Mouse (Mus musculus) neural tube, embryonic 13.5 days (tissue): ENCODE data around the gene Hist2h3b. TPM values are rescaled to one million over a fixed set of nuclear protein-coding genes. Genes with fewer than 3 reads are reported as not detected.
A peak's percentile ranks its signal among the peaks of the same experiment; 100 is the strongest.
"Not testable (repeated sequence)": the region's sequence is repeated elsewhere in the genome, so short reads cannot be mapped to it uniquely, and the experiment has no call there.

Source experiments
- ATAC-seq: fragments of 200-750 bp; cut with Nextera tagmentation; 2 replicates; pipeline ENCODE4 v1.8.0; 2017; ENCODE audit warnings: low read depth, mild to moderate bottlenecking, moderate TSS enrichment, moderate library complexity
- H3K27ac ChIP-seq: fragments of 300-500 bp; sonication (generic); replicated peaks from 2 replicates; pipeline ENCODE4 v1.5.1; 2015; ENCODE audit warnings: moderate library complexity, mild to moderate bottlenecking, inconsistent platforms
- H3K27me3 ChIP-seq: fragments of 300-500 bp; sonication (generic); 2 replicates; pipeline ENCODE4 v1.6.1; 2015; ENCODE audit warnings: mild to moderate bottlenecking, inconsistent platforms
- H3K36me3 ChIP-seq: fragments of 300-500 bp; sonication (generic); 2 replicates; pipeline ENCODE4 v1.6.1; 2015; ENCODE audit warnings: mild to moderate bottlenecking, inconsistent platforms
- H3K4me1 ChIP-seq: fragments of 300-500 bp; sonication (generic); replicated peaks from 2 replicates; pipeline ENCODE4 v1.6.1; 2015; ENCODE audit warnings: inconsistent platforms
- H3K4me2 ChIP-seq: fragments of 300-500 bp; sonication (generic); 2 replicates; pipeline ENCODE4 v1.6.1; 2015; ENCODE audit warnings: inconsistent platforms, mild to moderate bottlenecking, moderate library complexity
- H3K4me3 ChIP-seq: fragments of 300-500 bp; sonication (generic); 2 replicates; pipeline ENCODE4 v1.5.1; 2015; ENCODE audit warnings: mild to moderate bottlenecking, inconsistent platforms
- H3K9ac ChIP-seq: fragments of 300-500 bp; sonication (generic); 2 replicates; pipeline ENCODE4 v1.6.1; 2015; ENCODE audit warnings: moderate library complexity, mild to moderate bottlenecking, inconsistent platforms
- H3K9me3 ChIP-seq: fragments of 300-500 bp; sonication (generic); 2 replicates; pipeline ENCODE4 v1.6.1; 2016; ENCODE audit warnings: inconsistent platforms
- WGBS: fragments of 180-500 bp; shearing (Covaris S2); methylation state at CpG from one replicate; pipeline ENCODE4 v1.1.7; 2015; 5-methylcytosine and 5-hydroxymethylcytosine counted together
- polyA plus RNA-seq: library from polyadenylated mRNA; unstranded; fragments of >200 nt; fragmentation: Nextera tagmentation; extraction: Ambion mirVana; gene quantifications from 2 replicates; pipeline ENCODE4 v1.2.1, GENCODE M21; 2015

The Hist2h3b gene
- polyA plus RNA-seq, 1 experiment from 2014 or later = 17.8 TPM

GRCm38 (mm10) chr3:96269511-96270474, 1.3 kb downstream of the Hist2h3b start, which contains the start of gene Hist2h2bb:
Gene Hist2h2bb, plus strand, starts transcription at chr3:96269752.
- Histone ChIP-seq H3K27ac (peak within 1 kb of the TSS; percentile 96), H3K27me3 (no peaks in the 10 kb centered on the region), H3K36me3 (no peaks in the 10 kb centered on the region), H3K9me3 (no peaks in the 10 kb centered on the region), H3K9ac (peak within 1 kb of the TSS; percentile 79), H3K4me2 (peak within 1 kb of the TSS; percentile 89), H3K4me3 (peak within 1 kb of the TSS; percentile 58), H3K4me1 (peaks cover 8% of the 10 kb centered on the region)
- peak; percentile 95 for ATAC-seq
- WGBS = under 1% methylated on average over 45 of the region's 45 CpGs

GRCm38 (mm10) chr3:96273591-96274465, 5.4 kb downstream of the Hist2h3b start:
- no peaks in the 10 kb centered on the region for H3K27me3 ChIP-seq
- WGBS = 91% methylated on average over 17 of the region's 17 CpGs

GRCm38 (mm10) chr3:96277428-96277799, 9.0 kb downstream of the Hist2h3b start:
- Histone ChIP-seq H3K4me2 (peak overlapping the region; percentile 76), H3K9me3 (no peaks in the 10 kb centered on the region), H3K4me1 (peaks cover 10% of the 10 kb centered on the region; the same call in 1 of the 2 replicates), H3K36me3 (no peaks in the 10 kb centered on the region), H3K4me3 (peak overlapping the region; percentile 53), H3K27ac (0 out of 2 replicates have a peak overlapping the region, but pooled peaks have one; percentile 91), H3K9ac (peak overlapping the region; percentile 72), H3K27me3 (peaks cover 6% of the 10 kb centered on the region; the same call in 1 of the 2 replicates)
- ATAC-seq = peak; percentile 44; the same call in 1 of the 2 replicates
- 15% methylated on average over 8 of the region's 8 CpGs for WGBS

More at GRCm38 (mm10) chr3:96273591-96274465, 5.4 kb downstream of the Hist2h3b start:
- H3K9me3 ChIP-seq = no peaks in the 10 kb centered on the region
- no peak overlapping the region for H3K9ac ChIP-seq
- H3K4me2 ChIP-seq = no peak overlapping the region
- peaks cover 10% of the 10 kb centered on the region; the same call in 1 of the 2 replicates for H3K4me1 ChIP-seq
- no peak overlapping the region for H3K4me3 ChIP-seq
- H3K36me3 ChIP-seq = no peaks in the 10 kb centered on the region
- no peak for ATAC-seq
- H3K27ac ChIP-seq = no peak overlapping the region

GRCm38 (mm10) chr3:96277800-96278624, 9.6 kb downstream of the Hist2h3b start:
- Histone ChIP-seq H3K27me3 (peaks cover 9% of the 10 kb centered on the region), H3K4me3 (peak overlapping the region; percentile 53), H3K4me1 (peaks cover 10% of the 10 kb centered on the region; the same call in 1 of the 2 replicates), H3K9ac (peak overlapping the region; percentile 72), H3K36me3 (no peaks in the 10 kb centered on the region), H3K4me2 (peak overlapping the region; percentile 76), H3K27ac (peak overlapping the region; percentile 91), H3K9me3 (no peaks in the 10 kb centered on the region)
- ATAC-seq = peak; percentile 98
- WGBS = under 1% methylated on average over 49 of the region's 49 CpGs

GRCm38 (mm10) chr3:96280660-96281059, 12.2 kb downstream of the Hist2h3b start:
- ATAC-seq = no peak
- Histone ChIP-seq H3K9me3 (no peaks in the 10 kb centered on the region), H3K9ac (no peak overlapping the region), H3K4me3 (no peak overlapping the region), H3K4me2 (no peak overlapping the region), H3K36me3 (no peaks in the 10 kb centered on the region), H3K27ac (no peak overlapping the region), H3K4me1 (peaks cover 10% of the 10 kb centered on the region; the same call in 1 of the 2 replicates), H3K27me3 (peaks cover 32% of the 10 kb centered on the region)
- 57% methylated on average over 6 of the region's 6 CpGs for WGBS

GRCm38 (mm10) chr3:96284457-96284856, 16.0 kb downstream of the Hist2h3b start:
- Histone ChIP-seq H3K9me3 (no peaks in the 10 kb centered on the region), H3K9ac (no peak overlapping the region), H3K4me1 (0 out of 2 replicates have a peak, but pooled peaks cover 5% of the 10 kb centered on the region), H3K4me3 (no peak overlapping the region), H3K4me2 (no peak overlapping the region), H3K27me3 (peaks cover 36% of the 10 kb centered on the region), H3K36me3 (no peaks in the 10 kb centered on the region), H3K27ac (no peak overlapping the region)
- no peak for ATAC-seq
- 27% methylated on average over 4 of the region's 4 CpGs for WGBS

- WGBS = 89% methylated on average over 11 of the region's 11 CpGs
Measured at GRCm38 (mm10) chr3:96287334-96287733, 18.9 kb downstream of the Hist2h3b start.

GRCm38 (mm10) chr3:96289201-96289600, 20.7 kb downstream of the Hist2h3b start:
- no peak overlapping the region for H3K9ac ChIP-seq
- WGBS = 77% methylated on average over 3 of the region's 3 CpGs
- ATAC-seq = no peak

More at GRCm38 (mm10) chr3:96287334-96287733, 18.9 kb downstream of the Hist2h3b start:
- not testable (repeated sequence) for H3K27ac ChIP-seq, H3K4me1 ChIP-seq, H3K36me3 ChIP-seq, H3K9ac ChIP-seq, H3K4me3 ChIP-seq, ATAC-seq, H3K9me3 ChIP-seq, H3K4me2 ChIP-seq
- H3K27me3 ChIP-seq = peaks cover 31% of the 10 kb centered on the region

GRCm38 (mm10) chr3:96290727-96291126, 22.3 kb downstream of the Hist2h3b start:
- not testable (repeated sequence) for H3K36me3 ChIP-seq, H3K9me3 ChIP-seq, ATAC-seq, H3K27ac ChIP-seq, H3K9ac ChIP-seq, H3K4me2 ChIP-seq, H3K4me3 ChIP-seq, H3K4me1 ChIP-seq, H3K27me3 ChIP-seq
- WGBS = 89% methylated on average over 3 of the region's 3 CpGs

More at GRCm38 (mm10) chr3:96289201-96289600, 20.7 kb downstream of the Hist2h3b start:
- Histone ChIP-seq H3K9me3 (no peaks in the 10 kb centered on the region), H3K4me1 (0 out of 2 replicates have a peak, but pooled peaks cover 5% of the 10 kb centered on the region), H3K4me2 (no peak overlapping the region), H3K27me3 (peaks cover 21% of the 10 kb centered on the region), H3K4me3 (no peak overlapping the region), H3K36me3 (no peaks in the 10 kb centered on the region), H3K27ac (no peak overlapping the region)

GRCm38 (mm10) chr3:96292641-96293040, 24.2 kb downstream of the Hist2h3b start:
- Histone ChIP-seq H3K27me3 (peaks cover 6% of the 10 kb centered on the region; the same call in 1 of the 2 replicates), H3K4me3 (no peak overlapping the region), H3K9me3 (no peaks in the 10 kb centered on the region; the same call in 1 of the 2 replicates), H3K4me2 (no peak overlapping the region), H3K27ac (no peak overlapping the region), H3K9ac (no peak overlapping the region), H3K36me3 (no peaks in the 10 kb centered on the region), H3K4me1 (no peaks in the 10 kb centered on the region)
- 62% methylated on average over 6 of the region's 6 CpGs for WGBS
- ATAC-seq = no peak

GRCm38 (mm10) chr3:96293368-96293767, 24.9 kb downstream of the Hist2h3b start:
- no peaks in the 10 kb centered on the region; the same call in 1 of the 2 replicates for H3K9me3 ChIP-seq
- no peak overlapping the region for H3K9ac ChIP-seq
- 60% methylated on average over 5 of the region's 5 CpGs for WGBS

More at GRCm38 (mm10) chr3:96293368-96293767, 24.9 kb downstream of the Hist2h3b start:
- Histone ChIP-seq H3K27ac (no peak overlapping the region), H3K36me3 (no peaks in the 10 kb centered on the region), H3K4me3 (no peak overlapping the region), H3K27me3 (peaks cover 6% of the 10 kb centered on the region; the same call in 1 of the 2 replicates), H3K4me1 (no peaks in the 10 kb centered on the region), H3K4me2 (no peak overlapping the region)
- ATAC-seq = no peak
